Mouse (Mus musculus): Measurements from ENCODE around the gene Acsf2.

GRCm38 (mm10) chr11:94597319-94597718, 4.4 kb downstream of the Acsf2 start:
- no peak for TF ChIP-seq CTCF (conservative IDR thresholded peaks at IDR 0.05; ENCODE audit: low read length)
- no peak for TF ChIP-seq POU5F1 (IDR thresholded peaks at IDR 0.05; ENCODE audit: borderline replicate concordance, low read length)
- TF ChIP-seq NANOG (IDR thresholded peaks at IDR 0.05; ENCODE audit: borderline replicate concordance, low read length): no peak
